Mouse (Mus musculus) layer of hippocampus, adult 2 months (tissue): ENCODE data around the gene Nedd9. TPM values are rescaled to one million over a fixed set of nuclear protein-coding genes. Genes with fewer than 3 reads are reported as not detected.

Experiments
- DNase-seq, 2 experiments: peaks; one replicate each; pipeline ENCODE4 v3.0.0; 2022; ENCODE audit warnings: low spot score in 2 of 2
- H3K27ac ChIP-seq: fragments of 200-600 bp; 2 replicates; pipeline ENCODE4 v1.8.1; 2022
- H3K4me3 ChIP-seq: fragments of 200-600 bp; 2 replicates; pipeline ENCODE4 v1.8.1; 2022; ENCODE audit warnings: mild to moderate bottlenecking
- CTCF ChIP-seq: fragments of 200-600 bp; conservative IDR thresholded peaks from 2 replicates; pipeline ENCODE4 v1.8.1; 2022; ENCODE audit warnings: antibody characterized with exemption, mild to moderate bottlenecking, moderate library complexity
- total RNA-seq, 2 experiments: library from RNA; stranded (reverse); gene quantifications; 2 replicates each; pipeline ENCODE4 v1.2.3; 2021

Nedd9 gene
- total RNA-seq, 2 experiments from 2014 or later: 12.4 to 14.1 TPM

- no peak for TF ChIP-seq CTCF
- no peak for DNase-seq
These were observed 77.9 kb downstream of the Nedd9 start for GRCm38 (mm10) chr13:41409291-41409690.

GRCm38 (mm10) chr13:41408374-41408952, 78.7 kb downstream of the Nedd9 start:
- DNase-seq: no peak
- TF ChIP-seq CTCF: no peak
- no peak overlapping the region for H3K27ac ChIP-seq
- no peak overlapping the region for H3K4me3 ChIP-seq

More at GRCm38 (mm10) chr13:41409291-41409690, 77.9 kb downstream of the Nedd9 start:
- Histone ChIP-seq H3K4me3 (no peak overlapping the region), H3K27ac (no peak overlapping the region)

GRCm38 (mm10) chr13:41405009-41405408, 82.2 kb downstream of the Nedd9 start:
- no peak overlapping the region for H3K27ac ChIP-seq
- DNase-seq: no peak
- no peak overlapping the region for H3K4me3 ChIP-seq
- no peak for TF ChIP-seq CTCF

- Histone ChIP-seq H3K27ac (no peak overlapping the region), H3K4me3 (no peak overlapping the region)
- DNase-seq: no peak
- no peak for TF ChIP-seq CTCF
These were observed 83.3 kb downstream of the Nedd9 start for GRCm38 (mm10) chr13:41403838-41404237.

GRCm38 (mm10) chr13:41402441-41403003, 84.6 kb downstream of the Nedd9 start:
- no peak overlapping the region for H3K27ac ChIP-seq
- no peak for DNase-seq
- no peak overlapping the region for H3K4me3 ChIP-seq
- no peak for TF ChIP-seq CTCF

- no peak for TF ChIP-seq CTCF
These were observed 85.4 kb downstream of the Nedd9 start for GRCm38 (mm10) chr13:41401775-41402174.

GRCm38 (mm10) chr13:41400289-41400688, 86.9 kb downstream of the Nedd9 start:
- Histone ChIP-seq H3K4me3 (no peak overlapping the region), H3K27ac (no peak overlapping the region)
- no peak for DNase-seq
- TF ChIP-seq CTCF: no peak

More at GRCm38 (mm10) chr13:41401775-41402174, 85.4 kb downstream of the Nedd9 start:
- no peak for DNase-seq
- no peak overlapping the region for H3K27ac ChIP-seq
- H3K4me3 ChIP-seq: no peak overlapping the region

- DNase-seq: no peak
- TF ChIP-seq CTCF: no peak
- Histone ChIP-seq H3K4me3 (no peak overlapping the region), H3K27ac (no peak overlapping the region)
These were observed 95.0 kb downstream of the Nedd9 start for GRCm38 (mm10) chr13:41392191-41392590.

- H3K27ac ChIP-seq: no peak overlapping the region
These were observed 96.5 kb downstream of the Nedd9 start for GRCm38 (mm10) chr13:41390698-41391097.

GRCm38 (mm10) chr13:41386581-41386980, 100.6 kb downstream of the Nedd9 start:
- no peak for DNase-seq
- TF ChIP-seq CTCF: no peak
- no peak overlapping the region for H3K4me3 ChIP-seq
- no peak overlapping the region for H3K27ac ChIP-seq

More at GRCm38 (mm10) chr13:41390698-41391097, 96.5 kb downstream of the Nedd9 start:
- no peak for DNase-seq
- H3K4me3 ChIP-seq: no peak overlapping the region
- TF ChIP-seq CTCF: no peak

- no peak for DNase-seq
- Histone ChIP-seq H3K4me3 (no peak overlapping the region), H3K27ac (no peak overlapping the region)
- no peak for TF ChIP-seq CTCF
These were observed 102.3 kb downstream of the Nedd9 start for GRCm38 (mm10) chr13:41384896-41385295.

GRCm38 (mm10) chr13:41382635-41383034, 104.5 kb downstream of the Nedd9 start:
- no peak overlapping the region for H3K27ac ChIP-seq
- TF ChIP-seq CTCF: no peak
- DNase-seq: no peak
- no peak overlapping the region for H3K4me3 ChIP-seq

- no peak for DNase-seq
- Histone ChIP-seq H3K27ac (no peak overlapping the region), H3K4me3 (no peak overlapping the region)
- TF ChIP-seq CTCF: no peak
These were observed 105.2 kb downstream of the Nedd9 start for GRCm38 (mm10) chr13:41381806-41382546.
